Mouse (Mus musculus) small intestine, adult 2 months (tissue): ENCODE data around the gene Dip2b. TPM values are rescaled to one million over a fixed set of nuclear protein-coding genes. Genes with fewer than 3 reads are reported as not detected.

ENCODE experiments used
- H3K27ac ChIP-seq: fragments of 200-500 bp; 2 replicates; pipeline ENCODE4 v1.5.1; 2012; ENCODE audit warnings: low read depth, low read length, control low read depth, inconsistent platforms; ENCODE audit not compliant: insufficient read depth
- H3K27me3 ChIP-seq: fragments of 200-500 bp; 2 replicates; pipeline ENCODE4 v1.6.1; 2012; ENCODE audit warnings: mild to moderate bottlenecking, moderate library complexity, low read length, inconsistent platforms; ENCODE audit not compliant: control insufficient read depth, insufficient read depth
- H3K36me3 ChIP-seq: fragments of 200-500 bp; 2 replicates; pipeline ENCODE4 v1.6.1; 2012; ENCODE audit warnings: mild to moderate bottlenecking, low read length, control low read depth, inconsistent platforms; ENCODE audit not compliant: control insufficient read depth, insufficient read depth
- H3K4me1 ChIP-seq: fragments of 200-500 bp; 2 replicates; pipeline ENCODE4 v1.6.1; 2012; ENCODE audit warnings: low read length, inconsistent platforms, mixed read lengths; ENCODE audit not compliant: control insufficient read depth, insufficient read depth, insufficient read length
- H3K4me3 ChIP-seq: fragments of 200-500 bp; 2 replicates; pipeline ENCODE4 v1.5.1; 2012; ENCODE audit warnings: low read depth, mild to moderate bottlenecking, control low read depth, inconsistent platforms, low read length, moderate library complexity
- CTCF ChIP-seq: fragments of 200-500 bp; IDR thresholded peaks from 2 replicates; pipeline ENCODE4 v1.5.1; 2012; ENCODE audit warnings: low read depth, mild to moderate bottlenecking, control low read depth, inconsistent platforms, low read length, moderate library complexity, mixed read lengths; ENCODE audit not compliant: insufficient replicate concordance, insufficient read length; ENCODE audit errors: extremely low read depth
- POLR2A ChIP-seq: fragments of 200-500 bp; IDR thresholded peaks from 2 replicates; pipeline ENCODE4 v1.6.1; 2012; ENCODE audit warnings: low read depth, mild to moderate bottlenecking, control low read depth, inconsistent platforms, low read length, moderate library complexity
- WGBS: fragments of 180-500 bp; shearing (Covaris S2); methylation state at CpG from one replicate; pipeline ENCODE4 v1.1.7; 2018; 5-methylcytosine and 5-hydroxymethylcytosine counted together
- polyA plus RNA-seq: library from polyadenylated mRNA; depleted of rRNA; stranded (reverse); fragments of >200 nt; gene quantifications from 2 replicates; pipeline ENCODE4 v1.2.3, GENCODE M21; 2012

The Dip2b gene
- polyA plus RNA-seq, 1 experiment: 5.8 TPM

GRCm38 (mm10) chr15:100168191-100168606, 129.7 kb downstream of the Dip2b start:
- no peak for TF ChIP-seq POLR2A
- no peak for TF ChIP-seq CTCF
- Histone ChIP-seq H3K4me3 (no peak overlapping the region), H3K27ac (no peak overlapping the region), H3K27me3 (no peaks in the 10 kb centered on the region), H3K4me1 (no peaks in the 10 kb centered on the region), H3K36me3 (peaks cover 42% of the 10 kb centered on the region)
- 81% methylated on average over 8 of the region's 8 CpGs for WGBS

GRCm38 (mm10) chr15:100175176-100175575, 136.7 kb downstream of the Dip2b start:
- WGBS: 62% methylated on average over 6 of the region's 6 CpGs
- H3K4me3 ChIP-seq: no peak overlapping the region
- H3K4me1 ChIP-seq: no peaks in the 10 kb centered on the region
- H3K27ac ChIP-seq: no peak overlapping the region
- TF ChIP-seq CTCF: no peak
- TF ChIP-seq POLR2A: no peak
- peaks cover 54% of the 10 kb centered on the region for H3K36me3 ChIP-seq
- H3K27me3 ChIP-seq: no peaks in the 10 kb centered on the region

DNA sequence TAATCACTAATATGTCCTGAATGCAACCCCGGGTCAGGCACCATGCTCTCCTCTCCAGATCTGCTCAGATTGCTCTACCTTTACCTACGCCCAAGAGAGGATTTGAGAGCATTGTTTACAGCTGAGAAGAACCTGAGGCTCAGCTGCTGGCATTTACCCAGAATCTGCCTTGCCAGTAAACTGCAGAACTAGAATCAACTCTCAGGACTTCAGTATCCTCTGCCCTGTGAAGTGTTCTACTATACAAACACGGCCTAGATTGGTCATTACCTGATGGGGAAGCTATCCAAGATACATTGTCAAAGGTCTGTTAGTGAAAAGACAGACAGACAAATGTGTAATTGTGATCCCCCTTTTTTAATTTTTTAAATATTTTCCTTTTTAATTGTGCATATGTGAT, 138.7 kb downstream of the Dip2b start:
- H3K4me1 ChIP-seq: no peaks in the 10 kb centered on the region
- no peak for TF ChIP-seq CTCF
- TF ChIP-seq POLR2A: no peak
- no peak overlapping the region for H3K27ac ChIP-seq
- WGBS: 85% methylated on average over 3 of the region's 3 CpGs
- H3K4me3 ChIP-seq: no peak overlapping the region
- H3K27me3 ChIP-seq: no peaks in the 10 kb centered on the region
- H3K36me3 ChIP-seq: peaks cover 54% of the 10 kb centered on the region

DNA sequence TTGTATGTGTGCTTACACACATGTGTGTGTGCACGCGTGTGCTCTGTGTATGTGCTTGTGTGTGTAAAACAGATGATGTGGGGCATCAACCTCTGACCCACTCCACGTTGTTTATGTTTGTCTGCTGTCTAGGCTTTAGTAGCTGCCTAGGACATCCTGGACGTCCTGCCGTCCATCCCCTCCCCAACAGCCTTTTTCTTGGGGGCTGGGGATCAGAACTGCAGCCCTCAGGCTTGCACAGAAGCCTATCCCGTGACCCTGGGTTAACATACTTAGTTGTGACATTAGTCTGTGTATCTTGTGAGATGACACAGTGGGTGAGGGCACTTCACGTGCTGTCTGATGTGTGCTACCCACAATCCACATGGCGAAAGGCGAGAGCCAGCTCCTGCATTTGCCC, 139.1 kb downstream of the Dip2b start:
- Histone ChIP-seq H3K4me1 (no peaks in the 10 kb centered on the region), H3K36me3 (peaks cover 53% of the 10 kb centered on the region), H3K27ac (no peak overlapping the region), H3K4me3 (no peak overlapping the region), H3K27me3 (no peaks in the 10 kb centered on the region)
- no peak for TF ChIP-seq CTCF
- TF ChIP-seq POLR2A: no peak
- WGBS: 91% methylated on average over 9 of the region's 9 CpGs

GRCm38 (mm10) chr15:100178487-100178886, 140.0 kb downstream of the Dip2b start:
- Histone ChIP-seq H3K36me3 (peaks cover 49% of the 10 kb centered on the region), H3K4me1 (peaks cover 4% of the 10 kb centered on the region), H3K27me3 (no peaks in the 10 kb centered on the region), H3K4me3 (no peak overlapping the region), H3K27ac (no peak overlapping the region)
- WGBS: 59% methylated on average over 7 of the region's 7 CpGs
- TF ChIP-seq CTCF (no peak), POLR2A (no peak)

DNA sequence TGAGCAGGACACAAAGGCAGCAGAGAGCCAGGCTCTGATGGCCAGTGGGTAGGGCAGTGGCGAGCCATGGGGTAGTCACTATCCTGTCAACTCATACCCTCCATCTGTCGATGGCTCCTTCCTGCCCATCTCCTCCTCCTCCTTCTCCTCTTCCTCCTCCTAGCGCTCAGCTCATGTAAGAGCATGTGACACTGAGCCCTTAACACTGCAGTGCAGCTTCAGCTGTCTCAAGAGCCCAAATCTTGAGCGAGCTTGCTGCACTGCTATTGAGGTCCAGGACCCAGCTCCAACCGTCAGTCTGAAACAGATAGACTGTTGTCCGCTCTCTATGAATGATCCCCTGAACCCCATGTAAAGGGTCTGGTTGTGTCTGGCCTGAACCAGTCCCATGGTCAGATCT, 141.2 kb downstream of the Dip2b start:
- H3K4me1 ChIP-seq: peaks cover 11% of the 10 kb centered on the region
- WGBS: 89% methylated on average over 6 of the region's 6 CpGs

DNA sequence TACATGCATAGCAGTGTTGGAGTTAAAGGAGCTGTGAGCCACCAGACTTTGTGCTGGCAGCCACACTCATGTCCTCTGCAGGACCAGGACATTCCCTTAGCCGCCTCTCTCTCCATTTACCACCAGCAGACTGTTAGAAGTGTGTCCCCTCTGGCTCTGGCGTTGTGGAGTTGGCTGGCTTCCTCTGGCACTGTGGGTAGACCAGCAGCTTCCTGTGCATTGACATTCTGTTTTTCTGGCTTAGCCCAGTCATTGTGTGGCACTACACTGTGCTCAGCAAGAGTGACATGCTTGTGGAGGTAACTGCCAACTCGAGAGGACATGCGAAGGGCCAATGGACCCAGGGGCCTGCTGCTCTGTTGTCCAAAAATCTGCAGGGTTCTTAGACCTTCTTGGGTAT, 141.8 kb downstream of the Dip2b start:
- TF ChIP-seq CTCF: no peak
- Histone ChIP-seq H3K4me1 (peaks cover 11% of the 10 kb centered on the region), H3K27ac (no peak overlapping the region), H3K4me3 (no peak overlapping the region), H3K36me3 (peaks cover 38% of the 10 kb centered on the region), H3K27me3 (no peaks in the 10 kb centered on the region)
- WGBS: 89% methylated on average over 4 of the region's 4 CpGs

More for the DNA sequence above, 141.2 kb downstream of the Dip2b start:
- Histone ChIP-seq H3K4me3 (no peak overlapping the region), H3K36me3 (peaks cover 40% of the 10 kb centered on the region), H3K27ac (no peak overlapping the region), H3K27me3 (no peaks in the 10 kb centered on the region)
- no peak for TF ChIP-seq CTCF
- no peak for TF ChIP-seq POLR2A

DNA sequence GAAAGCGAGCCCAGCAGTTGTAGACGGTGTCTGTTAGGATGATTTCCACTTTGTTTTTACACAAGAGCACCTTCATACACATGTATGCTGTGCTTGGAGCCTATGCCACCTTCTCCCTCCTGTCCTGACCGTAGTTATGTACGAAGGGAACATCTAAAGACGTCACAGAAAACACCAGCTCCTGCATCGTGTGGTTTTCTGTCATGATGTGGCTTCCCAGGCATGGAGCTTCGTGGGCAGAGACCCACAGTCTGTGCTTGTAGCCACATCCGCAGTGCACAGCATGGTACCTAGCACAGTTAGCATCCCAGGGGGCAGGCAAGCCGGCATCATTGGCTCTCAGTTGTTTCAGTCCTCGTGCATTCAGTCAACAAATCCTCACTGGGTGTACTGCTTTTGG, 143.4 kb downstream of the Dip2b start:
- Histone ChIP-seq H3K4me1 (peaks cover 11% of the 10 kb centered on the region), H3K27me3 (no peaks in the 10 kb centered on the region), H3K36me3 (peaks cover 38% of the 10 kb centered on the region), H3K4me3 (no peak overlapping the region), H3K27ac (no peak overlapping the region)
- no peak for TF ChIP-seq POLR2A
- TF ChIP-seq CTCF: no peak
- 87% methylated on average over 10 of the region's 10 CpGs for WGBS
